Mouse (Mus musculus): Measurements from ENCODE around the gene Ralgps2. TPM values are rescaled to one million over a fixed set of nuclear protein-coding genes. Genes with fewer than 3 reads are reported as not detected.

The Ralgps2 gene
- polyA plus RNA-seq, 1 experiment, result 52.1 TPM

- no peak for DNase-seq (ENCODE audit: low read depth)
- no peak for TF ChIP-seq CTCF (IDR thresholded peaks at IDR 0.05; ENCODE audit: borderline replicate concordance, extremely low read depth, insufficient read depth, insufficient read length)
- no peak for TF ChIP-seq POLR2A (IDR thresholded peaks at IDR 0.05; ENCODE audit: borderline replicate concordance, extremely low read depth, insufficient read depth, insufficient read length, poor library complexity, severe bottlenecking)
Observed at GRCm38 (mm10) chr1:156971206-156971811, 31.9 kb upstream of the Ralgps2 start.

DNA sequence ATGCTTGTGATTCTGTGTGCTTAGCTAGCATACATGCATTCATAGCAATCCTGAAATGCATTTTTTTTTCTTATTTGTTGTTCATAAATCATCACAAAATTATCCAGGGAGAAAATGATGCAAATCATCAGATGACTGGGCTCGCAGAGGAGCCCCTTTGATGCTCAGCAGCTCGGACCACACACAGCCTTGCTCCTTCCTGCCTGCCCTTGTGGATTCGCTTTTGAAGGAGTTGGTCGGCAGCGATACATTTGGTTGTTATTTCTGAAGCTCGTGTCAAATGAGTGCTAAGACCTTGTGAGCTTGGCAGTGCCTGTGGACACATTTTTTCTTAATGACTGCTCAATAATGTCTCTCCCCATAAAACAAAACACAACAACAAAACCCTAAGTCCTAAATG is 31.2 kb upstream of the Ralgps2 start:
- DNase-seq (ENCODE audit: low read depth), result no peak
- TF ChIP-seq CTCF (IDR thresholded peaks at IDR 0.05; ENCODE audit: borderline replicate concordance, extremely low read depth, insufficient read depth, insufficient read length) (no peak), POLR2A (IDR thresholded peaks at IDR 0.05; ENCODE audit: borderline replicate concordance, extremely low read depth, insufficient read depth, insufficient read length, poor library complexity, severe bottlenecking) (no peak)

DNA sequence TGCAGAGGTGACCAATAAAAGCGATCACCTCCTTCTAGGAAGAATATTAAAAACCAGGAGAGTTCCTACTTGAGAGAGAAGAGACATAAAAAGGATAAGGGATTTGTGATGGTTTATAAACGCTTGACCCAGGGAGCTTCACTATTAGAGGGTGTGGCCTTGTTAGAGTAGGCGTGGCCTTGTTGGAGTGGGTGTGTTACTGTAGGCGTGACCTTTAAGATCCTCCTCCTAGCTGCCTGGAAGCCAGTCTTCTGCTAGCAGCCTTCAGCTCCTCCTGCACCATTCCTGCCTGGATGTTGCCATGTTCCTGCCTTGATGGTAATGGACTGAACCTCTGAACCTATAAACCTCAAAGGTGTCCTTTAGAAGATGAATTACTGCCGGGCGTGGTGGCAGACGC is 28.7 kb upstream of the Ralgps2 start:
- DNase-seq (ENCODE audit: low read depth), result no peak
- no peak for TF ChIP-seq CTCF (IDR thresholded peaks at IDR 0.05; ENCODE audit: borderline replicate concordance, extremely low read depth, insufficient read depth, insufficient read length)
- no peak for TF ChIP-seq POLR2A (IDR thresholded peaks at IDR 0.05; ENCODE audit: borderline replicate concordance, extremely low read depth, insufficient read depth, insufficient read length, poor library complexity, severe bottlenecking)

GRCm38 (mm10) chr1:156964586-156964932 is 25.1 kb upstream of the Ralgps2 start:
- peak; percentile 35 for DNase-seq (ENCODE audit: low read depth)
- TF ChIP-seq POLR2A (IDR thresholded peaks at IDR 0.05; ENCODE audit: borderline replicate concordance, extremely low read depth, insufficient read depth, insufficient read length, poor library complexity, severe bottlenecking) (no peak), CTCF (IDR thresholded peaks at IDR 0.05; ENCODE audit: borderline replicate concordance, extremely low read depth, insufficient read depth, insufficient read length) (no peak)

DNA sequence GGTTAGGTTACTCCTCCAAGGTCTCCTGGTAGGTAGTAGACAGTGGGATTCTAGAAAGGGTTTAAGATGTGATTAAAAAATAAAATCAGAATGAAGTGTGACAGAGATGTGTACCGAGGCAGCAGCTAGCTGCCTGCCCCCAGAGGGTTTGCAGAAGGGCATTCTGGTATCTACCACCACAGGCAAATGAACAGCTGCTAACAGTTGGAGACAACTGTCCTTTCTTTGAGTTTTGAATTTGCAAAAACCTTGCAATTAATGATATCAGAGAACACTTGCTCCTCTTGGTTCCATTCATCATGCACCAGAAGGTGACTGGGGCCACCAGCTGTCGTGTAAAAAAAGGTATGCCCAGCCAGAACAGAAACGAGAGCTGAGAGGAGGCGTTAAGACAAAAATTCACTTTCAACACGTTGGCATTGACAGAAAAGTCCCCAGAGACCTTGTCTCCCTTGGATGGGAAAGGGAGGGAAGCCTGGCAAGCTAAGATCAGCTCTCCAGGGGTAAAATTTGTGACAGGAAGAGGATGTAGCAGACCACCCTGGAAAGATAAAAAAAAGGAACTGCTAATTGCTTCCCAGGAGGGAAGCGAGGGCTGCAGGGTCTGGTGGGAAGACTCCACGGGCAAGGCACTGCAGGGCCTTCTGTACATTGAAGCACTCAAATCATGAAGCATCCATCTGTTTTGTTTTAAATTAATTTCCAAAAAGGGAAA is 24.6 kb upstream of the Ralgps2 start:
- peak; percentile 81 for DNase-seq (ENCODE audit: low read depth)
- TF ChIP-seq POLR2A (IDR thresholded peaks at IDR 0.05; ENCODE audit: borderline replicate concordance, extremely low read depth, insufficient read depth, insufficient read length, poor library complexity, severe bottlenecking), result no peak
- no peak for TF ChIP-seq CTCF (IDR thresholded peaks at IDR 0.05; ENCODE audit: borderline replicate concordance, extremely low read depth, insufficient read depth, insufficient read length)

DNA sequence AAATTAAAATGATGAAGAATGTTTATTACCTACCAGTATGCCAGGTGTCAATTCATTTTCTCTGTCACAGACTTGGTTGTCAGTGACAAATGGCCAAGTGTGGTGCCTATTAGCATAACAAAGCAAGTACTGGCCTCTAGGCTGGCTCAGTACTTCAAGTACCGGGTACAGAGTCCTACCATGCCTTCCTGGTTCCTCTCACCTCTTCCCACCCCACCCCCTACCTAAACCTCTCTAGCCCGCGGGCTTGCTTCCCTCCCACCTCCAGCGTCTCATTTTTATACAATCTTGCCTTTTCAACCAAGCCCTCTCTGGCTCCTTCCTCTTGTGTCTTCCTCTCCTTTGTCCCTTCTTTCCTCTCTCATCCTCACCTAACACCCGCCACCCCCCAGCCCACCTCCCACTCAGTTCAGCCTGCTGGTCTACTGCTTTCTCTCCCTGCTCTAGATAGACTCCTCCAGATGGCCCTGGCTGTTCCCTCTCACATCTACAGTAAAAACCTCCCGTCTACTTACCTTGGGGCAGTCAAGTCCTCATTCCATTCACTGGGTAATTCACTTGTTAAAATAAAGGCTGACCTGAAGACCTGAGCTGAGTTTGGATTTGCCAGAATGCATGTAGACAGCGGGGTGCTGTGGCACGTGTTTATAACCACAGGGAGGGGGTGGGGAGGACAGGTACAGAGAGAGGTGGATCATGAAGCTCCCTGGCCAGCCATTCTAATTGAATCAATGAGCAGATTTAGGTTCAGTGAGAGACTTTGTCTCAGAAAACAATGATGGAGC is 22.2 kb upstream of the Ralgps2 start:
- DNase-seq (ENCODE audit: low read depth), result no peak
- TF ChIP-seq POLR2A (IDR thresholded peaks at IDR 0.05; ENCODE audit: borderline replicate concordance, extremely low read depth, insufficient read depth, insufficient read length, poor library complexity, severe bottlenecking) (no peak), CTCF (IDR thresholded peaks at IDR 0.05; ENCODE audit: borderline replicate concordance, extremely low read depth, insufficient read depth, insufficient read length) (no peak)

DNA sequence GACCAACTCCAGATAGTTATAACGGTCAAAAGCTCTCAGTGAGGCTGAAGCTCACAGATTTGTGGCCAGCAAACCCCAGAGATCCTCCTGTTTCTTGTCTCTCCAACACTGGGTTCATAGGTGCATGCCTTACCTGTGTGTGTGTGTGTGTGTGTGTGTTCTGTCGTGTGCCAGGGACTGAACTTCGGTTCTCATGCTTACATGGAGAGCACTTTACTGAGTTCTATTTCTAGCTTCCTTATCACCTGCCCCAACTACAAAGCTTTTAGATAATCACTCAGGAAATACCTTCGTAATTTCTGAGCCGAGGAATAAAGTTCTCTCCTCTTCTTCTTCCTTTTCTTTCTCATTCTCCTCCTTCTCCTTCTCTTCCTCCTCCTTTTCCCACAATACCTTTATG is 19.6 kb upstream of the Ralgps2 start:
- no peak for DNase-seq (ENCODE audit: low read depth)
- no peak for TF ChIP-seq CTCF (IDR thresholded peaks at IDR 0.05; ENCODE audit: borderline replicate concordance, extremely low read depth, insufficient read depth, insufficient read length)
- TF ChIP-seq POLR2A (IDR thresholded peaks at IDR 0.05; ENCODE audit: borderline replicate concordance, extremely low read depth, insufficient read depth, insufficient read length, poor library complexity, severe bottlenecking), result no peak

- TF ChIP-seq POLR2A (IDR thresholded peaks at IDR 0.05; ENCODE audit: borderline replicate concordance, extremely low read depth, insufficient read depth, insufficient read length, poor library complexity, severe bottlenecking) (no peak), CTCF (IDR thresholded peaks at IDR 0.05; ENCODE audit: borderline replicate concordance, extremely low read depth, insufficient read depth, insufficient read length) (no peak)
- no peak for DNase-seq (ENCODE audit: low read depth)
Observed at GRCm38 (mm10) chr1:156957360-156957759, 17.9 kb upstream of the Ralgps2 start.

DNA sequence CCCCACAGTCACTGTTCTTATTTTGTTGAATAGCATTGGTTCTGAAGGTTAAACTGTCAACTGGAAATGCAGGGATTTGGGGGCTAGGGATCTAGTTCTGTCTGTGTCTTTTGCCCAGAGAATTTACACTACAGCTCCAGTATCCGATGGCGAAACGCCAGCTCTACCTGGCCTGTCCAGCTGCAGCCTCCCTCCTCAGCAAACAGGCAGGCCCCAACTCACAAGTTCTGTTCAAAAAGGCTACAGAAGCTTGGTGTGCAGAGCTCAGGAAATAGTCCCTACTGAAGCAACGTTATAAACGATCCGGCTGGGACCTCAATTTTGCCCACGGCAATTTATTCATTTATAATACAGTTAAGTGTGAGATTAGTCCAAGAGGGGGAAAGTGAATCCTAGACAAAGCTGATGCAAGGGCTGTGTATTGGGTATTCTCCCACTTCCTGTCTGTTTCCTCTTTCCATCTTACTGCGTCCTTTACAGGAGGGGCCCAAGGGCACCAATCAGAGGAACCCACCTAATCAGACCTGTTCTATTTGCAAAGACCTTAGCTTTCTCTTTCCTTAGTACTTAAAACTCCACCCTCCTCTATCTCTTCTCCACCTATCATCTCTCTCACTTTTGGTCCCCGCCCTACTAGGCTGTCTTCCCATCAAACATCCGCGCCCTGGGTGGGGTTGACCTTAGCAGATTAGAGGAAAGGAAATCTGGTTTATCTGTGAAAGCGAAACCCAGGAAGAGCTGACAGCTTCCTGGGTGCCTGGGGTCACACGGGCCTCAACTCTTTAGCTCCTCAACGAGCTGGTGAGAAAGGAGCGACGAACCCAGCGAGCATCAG is 16.7 kb upstream of the Ralgps2 start:
- TF ChIP-seq CTCF (IDR thresholded peaks at IDR 0.05; ENCODE audit: borderline replicate concordance, extremely low read depth, insufficient read depth, insufficient read length), result no peak
- TF ChIP-seq POLR2A (IDR thresholded peaks at IDR 0.05; ENCODE audit: borderline replicate concordance, extremely low read depth, insufficient read depth, insufficient read length, poor library complexity, severe bottlenecking), result no peak
- DNase-seq (ENCODE audit: low read depth), result no peak

- DNase-seq (ENCODE audit: low read depth), result no peak
- no peak for TF ChIP-seq CTCF (IDR thresholded peaks at IDR 0.05; ENCODE audit: borderline replicate concordance, extremely low read depth, insufficient read depth, insufficient read length)
- no peak for TF ChIP-seq POLR2A (IDR thresholded peaks at IDR 0.05; ENCODE audit: borderline replicate concordance, extremely low read depth, insufficient read depth, insufficient read length, poor library complexity, severe bottlenecking)
Observed at GRCm38 (mm10) chr1:156954216-156954615, 14.8 kb upstream of the Ralgps2 start.

GRCm38 (mm10) chr1:156950354-156950753 is 10.9 kb upstream of the Ralgps2 start:
- DNase-seq (ENCODE audit: low read depth), result no peak

More at GRCm38 (mm10) chr1:156950354-156950753, 10.9 kb upstream of the Ralgps2 start:
- TF ChIP-seq CTCF (IDR thresholded peaks at IDR 0.05; ENCODE audit: borderline replicate concordance, extremely low read depth, insufficient read depth, insufficient read length) (no peak), POLR2A (IDR thresholded peaks at IDR 0.05; ENCODE audit: borderline replicate concordance, extremely low read depth, insufficient read depth, insufficient read length, poor library complexity, severe bottlenecking) (no peak)

Data from brain, embryonic 14.5 days (tissue).